Mouse (Mus musculus): Measurements from ENCODE around the gene Tbxa2r. TPM values are rescaled to one million over a fixed set of nuclear protein-coding genes. Genes with fewer than 3 reads are reported as not detected.

Gene Tbxa2r
- polyA plus RNA-seq, 2 experiments, result 1.9 to 2.4 TPM

DNA sequence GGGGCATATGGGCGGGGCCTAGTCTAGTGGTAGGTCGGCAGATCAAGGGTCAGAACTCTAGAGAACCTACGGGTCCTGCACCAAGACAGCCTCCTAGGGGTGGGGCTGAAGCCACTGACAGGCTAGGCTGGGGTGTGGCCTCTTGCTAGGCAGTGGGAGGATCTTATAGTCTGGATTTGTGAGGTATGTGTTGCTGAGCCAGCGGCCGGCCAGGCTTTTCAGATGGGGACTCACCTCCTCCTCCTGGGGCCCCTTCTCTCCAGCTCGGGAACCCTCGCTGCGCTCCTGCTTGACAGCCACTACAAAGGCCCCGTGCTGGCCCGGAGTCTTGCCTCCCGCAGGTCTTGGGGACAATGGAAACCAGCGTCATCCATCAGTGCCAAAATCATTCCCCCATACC lies 20.6 kb downstream of the Tbxa2r start:
- Histone ChIP-seq H3K27ac (peak overlapping the region; percentile 80), H3K9me3 (ENCODE audit: control insufficient read depth, low read length) (no peaks in the 10 kb centered on the region), H3K4me2 (ENCODE audit: low read depth) (peak overlapping the region; percentile 79), H3K27me3 (ENCODE audit: control insufficient read depth, insufficient read depth, low read length) (peaks cover 15% of the 10 kb centered on the region), H3K4me1 (replicated peaks; ENCODE audit: control insufficient read depth in 2 of 2, insufficient read depth in 2 of 2, low read length in 1 of 2) (peaks cover 40 to 43% of the 10 kb centered on the region in 2 experiments), H3K9ac (replicated peaks) (peak overlapping the region; percentile 93), H3K36me3 (replicated peaks; ENCODE audit: control insufficient read depth, insufficient read depth, low read depth) (peaks cover 4% of the 10 kb centered on the region), H3K4me3 (ENCODE audit: insufficient read depth in 1 of 2, low read depth in 2 of 2, low read length in 2 of 2) (peak overlapping the region; percentile 79 to 84)
- peak; percentile 29; the same call in 1 of the 2 replicates for ATAC-seq (ENCODE audit: insufficient read depth)
- peak; percentile 67 to 72 (median 68) for DNase-seq (ENCODE audit: low read depth in 3 of 3, low spot score in 3 of 3)
- TF ChIP-seq CTCF (IDR thresholded peaks at IDR 0.05; ENCODE audit: low read depth) (peak; percentile 35; the same call in 1 of the 2 replicates), EP300 (IDR thresholded peaks at IDR 0.05; ENCODE audit: low read depth) (no peak)
- WGBS (ENCODE audit: insufficient replicate concordance), result 10% methylated on average over 12 of the region's 12 CpGs

- Histone ChIP-seq H3K4me2 (ENCODE audit: low read depth) (peak overlapping the region; percentile 79), H3K27ac (peak overlapping the region; percentile 80), H3K9me3 (ENCODE audit: control insufficient read depth, low read length) (no peaks in the 10 kb centered on the region), H3K36me3 (replicated peaks; ENCODE audit: control insufficient read depth, insufficient read depth, low read depth) (peaks cover 4% of the 10 kb centered on the region), H3K4me1 (replicated peaks; ENCODE audit: control insufficient read depth in 2 of 2, insufficient read depth in 2 of 2, low read length in 1 of 2) (peaks cover 40 to 43% of the 10 kb centered on the region in 2 experiments), H3K9ac (replicated peaks) (peak overlapping the region; percentile 93), H3K27me3 (ENCODE audit: control insufficient read depth, insufficient read depth, low read length) (peaks cover 8% of the 10 kb centered on the region), H3K4me3 (ENCODE audit: insufficient read depth in 1 of 2, low read depth in 2 of 2, low read length in 2 of 2) (peak overlapping the region; percentile 79 to 84)
- WGBS (ENCODE audit: insufficient replicate concordance), result under 1% methylated on average over 29 of the region's 29 CpGs
- DNase-seq (ENCODE audit: low read depth in 3 of 3, low spot score in 3 of 3) (no peak), ATAC-seq (ENCODE audit: insufficient read depth) (no peak; the same call in 1 of the 2 replicates)
- TF ChIP-seq CTCF (IDR thresholded peaks at IDR 0.05; ENCODE audit: low read depth) (no peak), EP300 (IDR thresholded peaks at IDR 0.05; ENCODE audit: low read depth) (no peak)
Measured at GRCm38 (mm10) chr10:81349961-81350350, 21.4 kb downstream of the Tbxa2r start.

DNA sequence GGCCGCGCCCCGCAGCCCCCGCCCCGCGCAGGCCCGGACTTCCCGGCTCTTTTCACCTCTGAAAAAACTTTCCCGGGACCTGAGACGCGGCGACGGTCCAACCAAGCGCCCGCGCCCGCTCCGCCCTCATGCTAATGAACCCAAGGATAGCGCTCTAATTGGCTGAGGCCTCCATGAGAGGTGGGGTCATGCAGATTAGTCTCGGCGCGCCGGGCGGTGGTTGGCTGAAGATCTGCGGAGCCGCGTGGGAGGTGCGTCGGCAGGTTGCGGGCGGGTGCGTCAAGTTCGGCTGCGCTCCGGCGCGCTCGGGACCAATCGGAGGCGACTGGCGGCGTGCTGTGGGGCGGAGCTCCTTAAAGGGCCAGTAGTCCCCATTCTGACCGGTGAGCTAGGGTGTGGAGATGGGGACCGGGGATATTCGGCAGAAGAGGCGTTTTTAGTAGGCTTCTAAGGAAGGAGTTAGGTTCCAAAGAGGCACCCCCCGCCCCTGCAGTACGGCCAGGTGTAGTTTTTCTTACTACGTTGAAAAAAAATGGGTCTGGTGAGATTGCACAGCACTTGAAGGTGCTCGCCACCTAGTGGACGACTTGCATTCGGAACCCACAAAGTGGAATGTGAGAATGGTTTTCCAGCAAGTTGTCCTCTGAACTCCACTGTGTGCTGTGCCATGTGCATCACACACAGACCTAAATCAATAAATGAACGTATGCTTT lies 22.0 kb downstream of the Tbxa2r start, which contains the start of gene Hmg20b:
TSS of gene Hmg20b (minus strand) at position 130 of the 713 bp plus-strand sequence.
- TF ChIP-seq CTCF (IDR thresholded peaks at IDR 0.05; ENCODE audit: low read depth) (peak; percentile 96), EP300 (IDR thresholded peaks at IDR 0.05; ENCODE audit: low read depth) (no peak)
- WGBS (ENCODE audit: insufficient replicate concordance), result under 1% methylated on average over 54 of the region's 54 CpGs
- Histone ChIP-seq H3K27me3 (ENCODE audit: control insufficient read depth, insufficient read depth, low read length) (peaks cover 3% of the 10 kb centered on the region; the same call in 1 of the 2 replicates), H3K27ac (peak within 1 kb of the TSS; percentile 80), H3K4me3 (ENCODE audit: insufficient read depth in 1 of 2, low read depth in 2 of 2, low read length in 2 of 2) (peak within 1 kb of the TSS; percentile 79 to 84), H3K9me3 (ENCODE audit: control insufficient read depth, low read length) (no peaks in the 10 kb centered on the region), H3K9ac (replicated peaks) (peak within 1 kb of the TSS; percentile 93), H3K4me1 (replicated peaks; ENCODE audit: control insufficient read depth in 2 of 2, insufficient read depth in 2 of 2, low read length in 1 of 2) (peaks cover 40 to 43% of the 10 kb centered on the region in 2 experiments), H3K4me2 (ENCODE audit: low read depth) (peak within 1 kb of the TSS; percentile 79), H3K36me3 (replicated peaks; ENCODE audit: control insufficient read depth, insufficient read depth, low read depth) (peaks cover 4% of the 10 kb centered on the region)
- ATAC-seq (ENCODE audit: insufficient read depth) (peak; percentile 90), DNase-seq (ENCODE audit: low read depth in 3 of 3, low spot score in 3 of 3) (peak; percentile 99)

- Histone ChIP-seq H3K27me3 (ENCODE audit: control insufficient read depth, insufficient read depth, low read length) (no peaks in the 10 kb centered on the region), H3K27ac (peak overlapping the region; percentile 76), H3K36me3 (replicated peaks; ENCODE audit: control insufficient read depth, insufficient read depth, low read depth) (peaks cover 4% of the 10 kb centered on the region), H3K9me3 (ENCODE audit: control insufficient read depth, low read length) (no peaks in the 10 kb centered on the region), H3K4me2 (ENCODE audit: low read depth) (peak overlapping the region; percentile 74), H3K9ac (replicated peaks) (peak overlapping the region; percentile 62), H3K4me1 (replicated peaks; ENCODE audit: control insufficient read depth in 2 of 2, insufficient read depth in 2 of 2, low read length in 1 of 2) (peaks cover 44 to 47% of the 10 kb centered on the region in 2 experiments), H3K4me3 (ENCODE audit: insufficient read depth in 1 of 2, low read depth in 2 of 2, low read length in 2 of 2) (peak overlapping the region; percentile 43 to 59)
- TF ChIP-seq CTCF (IDR thresholded peaks at IDR 0.05; ENCODE audit: low read depth) (no peak), EP300 (IDR thresholded peaks at IDR 0.05; ENCODE audit: low read depth) (peak; percentile 26; the same call in 1 of the 2 replicates)
- ATAC-seq (ENCODE audit: insufficient read depth), result peak; percentile 27; the same call in 1 of the 2 replicates
- DNase-seq (ENCODE audit: low read depth in 3 of 3, low spot score in 3 of 3), result peak; percentile 77 to 79 (median 79)
- 2% methylated on average over 9 of the region's 9 CpGs for WGBS (ENCODE audit: insufficient replicate concordance)
Measured at GRCm38 (mm10) chr10:81351678-81352291, 23.3 kb downstream of the Tbxa2r start.
